Mouse (Mus musculus): Measurements from ENCODE around the gene Gm20388. TPM values are rescaled to one million over a fixed set of nuclear protein-coding genes. Genes with fewer than 3 reads are reported as not detected.

The Gm20388 gene
- total RNA-seq, 1 experiment = 27.0 TPM

GRCm38 (mm10) chr8:122238731-122239130, 2328.1 kb downstream of the Gm20388 start:
- TF ChIP-seq ZNF384 (IDR thresholded peaks at IDR 0.05; ENCODE audit: low read depth, low read length) (no peak), HCFC1 (IDR thresholded peaks at IDR 0.05; ENCODE audit: borderline replicate concordance, insufficient read depth, low read length) (no peak), CHD2 (IDR thresholded peaks at IDR 0.05; ENCODE audit: low read depth, low read length) (no peak), MAFK (IDR thresholded peaks at IDR 0.05; ENCODE audit: insufficient read depth, low read depth, low read length) (no peak), ZC3H11A (IDR thresholded peaks at IDR 0.05; ENCODE audit: borderline replicate concordance, low read depth, low read length) (no peak)
- Histone ChIP-seq H3K4me3 (ENCODE audit: insufficient read depth in 1 of 2, low read depth in 1 of 2, low read length in 2 of 2, poor library complexity in 1 of 2, severe bottlenecking in 1 of 2) (no peak overlapping the region), H3K4me1 (ENCODE audit: control insufficient read depth in 2 of 2, insufficient read depth in 2 of 2, low read length in 2 of 2, poor library complexity in 1 of 2) (no peaks in the 10 kb centered on the region), H3K36me3 (ENCODE audit: control insufficient read depth, insufficient read depth, low read length, poor library complexity, severe bottlenecking) (no peaks in the 10 kb centered on the region), H3K27ac (ENCODE audit: insufficient read depth, low read depth, low read length, poor library complexity, severe bottlenecking) (no peak overlapping the region), H3K9ac (ENCODE audit: insufficient read depth, low read depth, low read length, poor library complexity, severe bottlenecking) (no peak overlapping the region), H3K9me3 (ENCODE audit: control insufficient read depth, insufficient read depth, low read depth, low read length) (no peaks in the 10 kb centered on the region)
- no peak for DNase-seq (ENCODE audit: low read depth, low spot score)
- in situ Hi-C loops (cut with MboI; ENCODE audit: low sequenced_read_pairs in 2 of 2, unreplicated experiment in 2 of 2) = no loop called here

GRCm38 (mm10) chr8:122240241-122241026, 2329.8 kb downstream of the Gm20388 start:
- H3K36me3 ChIP-seq (ENCODE audit: control insufficient read depth, insufficient read depth, low read length, poor library complexity, severe bottlenecking) = no peaks in the 10 kb centered on the region
- H3K27ac ChIP-seq (ENCODE audit: insufficient read depth, low read depth, low read length, poor library complexity, severe bottlenecking) = no peak overlapping the region
- H3K9ac ChIP-seq (ENCODE audit: insufficient read depth, low read depth, low read length, poor library complexity, severe bottlenecking) = no peak overlapping the region
- H3K9me3 ChIP-seq (ENCODE audit: control insufficient read depth, insufficient read depth, low read depth, low read length) = no peaks in the 10 kb centered on the region
- in situ Hi-C loops (cut with MboI; ENCODE audit: low sequenced_read_pairs in 2 of 2, unreplicated experiment in 2 of 2) = no loop called here
- no peaks in the 10 kb centered on the region for H3K4me1 ChIP-seq (ENCODE audit: control insufficient read depth in 2 of 2, insufficient read depth in 2 of 2, low read length in 2 of 2, poor library complexity in 1 of 2)
- TF ChIP-seq ZC3H11A (IDR thresholded peaks at IDR 0.05; ENCODE audit: borderline replicate concordance, low read depth, low read length) = no peak
- no peak for TF ChIP-seq CHD2 (IDR thresholded peaks at IDR 0.05; ENCODE audit: low read depth, low read length)
- TF ChIP-seq MAFK (IDR thresholded peaks at IDR 0.05; ENCODE audit: insufficient read depth, low read depth, low read length) = no peak
- no peak for TF ChIP-seq HCFC1 (IDR thresholded peaks at IDR 0.05; ENCODE audit: borderline replicate concordance, insufficient read depth, low read length)
- TF ChIP-seq ZNF384 (IDR thresholded peaks at IDR 0.05; ENCODE audit: low read depth, low read length) = no peak
- no peak for DNase-seq (ENCODE audit: low read depth, low spot score)
- no peak overlapping the region for H3K4me3 ChIP-seq (ENCODE audit: insufficient read depth in 1 of 2, low read depth in 1 of 2, low read length in 2 of 2, poor library complexity in 1 of 2, severe bottlenecking in 1 of 2)

GRCm38 (mm10) chr8:122243310-122243709, 2332.7 kb downstream of the Gm20388 start:
- in situ Hi-C loops (cut with MboI; ENCODE audit: low sequenced_read_pairs in 2 of 2, unreplicated experiment in 2 of 2) = no loop called here

GRCm38 (mm10) chr8:122245161-122245560, 2334.5 kb downstream of the Gm20388 start:
- DNase-seq (ENCODE audit: low read depth, low spot score) = no peak
- H3K9ac ChIP-seq (ENCODE audit: insufficient read depth, low read depth, low read length, poor library complexity, severe bottlenecking) = no peak overlapping the region
- no peak overlapping the region for H3K4me3 ChIP-seq (ENCODE audit: insufficient read depth in 1 of 2, low read depth in 1 of 2, low read length in 2 of 2, poor library complexity in 1 of 2, severe bottlenecking in 1 of 2)
- no peak for TF ChIP-seq ZC3H11A (IDR thresholded peaks at IDR 0.05; ENCODE audit: borderline replicate concordance, low read depth, low read length)
- no peak for TF ChIP-seq CHD2 (IDR thresholded peaks at IDR 0.05; ENCODE audit: low read depth, low read length)
- TF ChIP-seq HCFC1 (IDR thresholded peaks at IDR 0.05; ENCODE audit: borderline replicate concordance, insufficient read depth, low read length) = no peak
- no peak for TF ChIP-seq ZNF384 (IDR thresholded peaks at IDR 0.05; ENCODE audit: low read depth, low read length)
- no peak for TF ChIP-seq MAFK (IDR thresholded peaks at IDR 0.05; ENCODE audit: insufficient read depth, low read depth, low read length)
- H3K27ac ChIP-seq (ENCODE audit: insufficient read depth, low read depth, low read length, poor library complexity, severe bottlenecking) = no peak overlapping the region
- no peaks in the 10 kb centered on the region for H3K9me3 ChIP-seq (ENCODE audit: control insufficient read depth, insufficient read depth, low read depth, low read length)
- in situ Hi-C loops (cut with MboI; ENCODE audit: low sequenced_read_pairs in 2 of 2, unreplicated experiment in 2 of 2) = no loop called here
- no peaks in the 10 kb centered on the region for H3K36me3 ChIP-seq (ENCODE audit: control insufficient read depth, insufficient read depth, low read length, poor library complexity, severe bottlenecking)
- H3K4me1 ChIP-seq (ENCODE audit: control insufficient read depth in 2 of 2, insufficient read depth in 2 of 2, low read length in 2 of 2, poor library complexity in 1 of 2) = no peaks in the 10 kb centered on the region

More at GRCm38 (mm10) chr8:122243310-122243709, 2332.7 kb downstream of the Gm20388 start:
- H3K4me1 ChIP-seq (ENCODE audit: control insufficient read depth in 2 of 2, insufficient read depth in 2 of 2, low read length in 2 of 2, poor library complexity in 1 of 2) = no peaks in the 10 kb centered on the region
- DNase-seq (ENCODE audit: low read depth, low spot score) = no peak
- H3K27ac ChIP-seq (ENCODE audit: insufficient read depth, low read depth, low read length, poor library complexity, severe bottlenecking) = no peak overlapping the region
- TF ChIP-seq HCFC1 (IDR thresholded peaks at IDR 0.05; ENCODE audit: borderline replicate concordance, insufficient read depth, low read length) (no peak), ZC3H11A (IDR thresholded peaks at IDR 0.05; ENCODE audit: borderline replicate concordance, low read depth, low read length) (no peak), CHD2 (IDR thresholded peaks at IDR 0.05; ENCODE audit: low read depth, low read length) (no peak), MAFK (IDR thresholded peaks at IDR 0.05; ENCODE audit: insufficient read depth, low read depth, low read length) (no peak), ZNF384 (IDR thresholded peaks at IDR 0.05; ENCODE audit: low read depth, low read length) (no peak)
- H3K9ac ChIP-seq (ENCODE audit: insufficient read depth, low read depth, low read length, poor library complexity, severe bottlenecking) = no peak overlapping the region
- H3K36me3 ChIP-seq (ENCODE audit: control insufficient read depth, insufficient read depth, low read length, poor library complexity, severe bottlenecking) = no peaks in the 10 kb centered on the region
- H3K4me3 ChIP-seq (ENCODE audit: insufficient read depth in 1 of 2, low read depth in 1 of 2, low read length in 2 of 2, poor library complexity in 1 of 2, severe bottlenecking in 1 of 2) = no peak overlapping the region
- H3K9me3 ChIP-seq (ENCODE audit: control insufficient read depth, insufficient read depth, low read depth, low read length) = no peaks in the 10 kb centered on the region
